Mouse (Mus musculus) hindbrain, postnatal 0 days (tissue): ENCODE data around the gene Tjap1. TPM values are rescaled to one million over a fixed set of nuclear protein-coding genes. Genes with fewer than 3 reads are reported as not detected.
A peak's percentile ranks its signal among the peaks of the same experiment; 100 is the strongest.

Experiments
- ATAC-seq: fragments of 200-750 bp; cut with Nextera tagmentation; 2 replicates; pipeline ENCODE4 v1.8.0; 2017; ENCODE audit warnings: mild to moderate bottlenecking, moderate TSS enrichment, moderate library complexity
- DNase-seq: peaks from one replicate; pipeline ENCODE4 v3.0.0-alpha.2; 2015; ENCODE audit warnings: low spot score
- H3K27ac ChIP-seq: fragments of 300-500 bp; sonication (generic); 2 replicates; pipeline ENCODE4 v1.5.1; 2014; ENCODE audit warnings: mild to moderate bottlenecking
- H3K27me3 ChIP-seq: fragments of 300-500 bp; sonication (generic); 2 replicates; pipeline ENCODE4 v1.6.1; 2014; ENCODE audit warnings: low read length, mixed read lengths; ENCODE audit not compliant: insufficient read depth
- H3K36me3 ChIP-seq: fragments of 300-500 bp; sonication (generic); 2 replicates; pipeline ENCODE4 v1.6.1; 2014; ENCODE audit warnings: low read length, mixed read lengths; ENCODE audit not compliant: insufficient read depth
- H3K4me1 ChIP-seq: fragments of 300-500 bp; sonication (generic); 2 replicates; pipeline ENCODE4 v1.6.1; 2014; ENCODE audit warnings: antibody characterized with exemption, low read length, mixed read lengths; ENCODE audit not compliant: insufficient read depth
- H3K4me2 ChIP-seq: fragments of 300-500 bp; sonication (generic); 2 replicates; pipeline ENCODE4 v1.6.1; 2014; ENCODE audit warnings: low read depth, mild to moderate bottlenecking, low read length, moderate library complexity, mixed read lengths
- H3K4me3 ChIP-seq: fragments of 300-500 bp; sonication (generic); 2 replicates; pipeline ENCODE4 v1.5.1; 2014; ENCODE audit warnings: low read length
- H3K9ac ChIP-seq: fragments of 300-500 bp; sonication (generic); replicated peaks from 2 replicates; pipeline ENCODE4 v1.6.1; 2014; ENCODE audit warnings: mild to moderate bottlenecking, low read length, moderate library complexity, mixed read lengths
- H3K9me3 ChIP-seq: fragments of 300-500 bp; sonication (generic); 2 replicates; pipeline ENCODE4 v1.6.1; 2016; ENCODE audit warnings: low read length, mixed read lengths
- CTCF ChIP-seq: IDR thresholded peaks from 2 replicates; pipeline ENCODE4 v1.5.1; 2016; ENCODE audit warnings: antibody characterized with exemption, control low read depth, low read depth
- WGBS: fragments of 180-500 bp; shearing (Covaris S2); extraction: QIAGEN DNeasy Blood & Tissue Kit; methylation state at CpG from one replicate; pipeline ENCODE4 v1.1.7; 2014; 5-methylcytosine and 5-hydroxymethylcytosine counted together
- polyA plus RNA-seq: library from polyadenylated mRNA; unstranded; fragments of >200 nt; fragmentation: Nextera tagmentation; extraction: Ambion mirVana; gene quantifications from 2 replicates; pipeline ENCODE4 v1.2.1, GENCODE M21; 2015
- total RNA-seq: library from RNA; depleted of rRNA; stranded (reverse); fragments of >200 nt; gene quantifications from 2 replicates; pipeline ENCODE4 v1.2.3, GENCODE M21; 2014

The Tjap1 gene
- total and polyA plus RNA-seq, 2 experiments from 2014 or later: 19.9 to 43.3 TPM

DNA sequence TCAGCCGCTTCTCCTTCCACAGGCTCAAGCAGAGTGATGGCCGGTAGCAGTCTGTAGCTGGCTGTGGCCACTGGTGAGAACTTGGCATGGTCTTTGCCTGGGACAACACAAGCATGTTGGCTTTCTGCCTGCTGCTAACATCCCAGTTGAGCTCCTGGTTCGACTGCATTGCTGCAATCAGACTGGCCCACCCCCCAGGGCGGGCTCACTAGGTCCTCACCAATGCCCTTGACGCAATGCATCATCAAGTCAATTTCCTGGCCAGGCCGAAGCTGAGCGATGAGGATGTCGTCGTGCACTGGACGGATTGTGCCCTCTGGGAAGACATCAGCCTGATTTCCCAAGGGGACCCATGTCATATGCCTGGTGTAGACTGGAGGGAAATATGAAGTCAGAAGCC is 38.2 kb downstream of the Tjap1 start:
- H3K27me3 ChIP-seq: no peaks in the 10 kb centered on the region
- no peak overlapping the region for H3K4me2 ChIP-seq
- 51% methylated on average over 10 of the region's 10 CpGs for WGBS
- no peak overlapping the region for H3K27ac ChIP-seq
- H3K4me1 ChIP-seq: peaks cover 14% of the 10 kb centered on the region
- no peak overlapping the region for H3K9ac ChIP-seq
- H3K4me3 ChIP-seq: no peak overlapping the region
- ATAC-seq: no peak
- H3K36me3 ChIP-seq: peaks cover 62% of the 10 kb centered on the region
- no peak for TF ChIP-seq CTCF
- DNase-seq: peak; percentile 39
- no peaks in the 10 kb centered on the region for H3K9me3 ChIP-seq

DNA sequence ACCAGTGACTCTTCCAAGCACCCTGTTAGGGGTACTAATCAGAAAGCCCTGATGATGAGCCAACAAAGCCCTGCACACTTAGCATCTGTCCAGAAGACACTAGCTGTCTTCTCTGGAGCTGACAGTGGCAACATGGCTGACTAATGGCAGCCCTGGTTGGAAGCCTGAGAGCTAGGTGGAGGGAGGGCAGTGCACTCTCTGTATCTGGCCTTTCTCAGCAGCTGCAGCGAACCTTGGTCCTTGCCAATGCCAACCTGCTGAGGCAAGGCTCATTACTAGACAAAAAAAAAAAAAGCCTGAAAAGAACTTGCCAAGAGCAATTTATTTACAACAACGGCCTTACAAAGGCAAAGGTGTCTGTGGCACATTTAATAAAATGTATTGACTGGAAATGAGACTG is 39.2 kb downstream of the Tjap1 start:
- no peak for ATAC-seq
- H3K4me3 ChIP-seq: no peak overlapping the region
- no peak for DNase-seq
- no peak overlapping the region for H3K4me2 ChIP-seq
- TF ChIP-seq CTCF: no peak
- WGBS: 57% methylated on average over 2 of the region's 2 CpGs
- H3K27me3 ChIP-seq: no peaks in the 10 kb centered on the region
- no peak overlapping the region for H3K27ac ChIP-seq
- H3K36me3 ChIP-seq: peaks cover 67% of the 10 kb centered on the region
- H3K4me1 ChIP-seq: peaks cover 7% of the 10 kb centered on the region
- no peaks in the 10 kb centered on the region for H3K9me3 ChIP-seq
- H3K9ac ChIP-seq: no peak overlapping the region

DNA sequence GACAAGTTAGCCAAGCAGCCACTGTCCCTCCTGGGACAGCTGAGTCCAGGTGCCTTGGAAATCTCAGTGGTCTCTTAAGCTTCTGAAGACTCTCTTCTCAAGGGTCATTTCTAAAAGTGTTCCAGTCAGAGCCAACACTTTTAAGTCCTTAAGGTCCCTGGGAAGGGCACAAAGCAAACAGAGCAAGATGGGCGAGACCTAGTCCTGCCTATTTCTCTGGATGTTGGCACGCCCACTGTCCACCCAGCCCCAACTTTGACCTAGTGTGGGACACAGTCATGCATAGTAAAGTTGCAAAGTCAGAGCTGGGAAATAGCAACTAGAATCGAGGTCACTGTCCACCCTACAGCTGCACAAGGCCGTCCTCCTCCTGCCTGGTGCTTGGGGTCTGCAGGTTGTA is 39.8 kb downstream of the Tjap1 start:
- peaks cover 5% of the 10 kb centered on the region; the same call in 1 of the 2 replicates for H3K4me1 ChIP-seq
- no peak overlapping the region for H3K27ac ChIP-seq
- peaks cover 73% of the 10 kb centered on the region for H3K36me3 ChIP-seq
- no peak overlapping the region for H3K9ac ChIP-seq
- H3K9me3 ChIP-seq: no peaks in the 10 kb centered on the region
- no peak overlapping the region for H3K4me2 ChIP-seq
- H3K27me3 ChIP-seq: no peaks in the 10 kb centered on the region
- no peak for TF ChIP-seq CTCF
- ATAC-seq (no peak), DNase-seq (no peak)
- H3K4me3 ChIP-seq: no peak overlapping the region
- 89% methylated on average over 4 of the region's 4 CpGs for WGBS

DNA sequence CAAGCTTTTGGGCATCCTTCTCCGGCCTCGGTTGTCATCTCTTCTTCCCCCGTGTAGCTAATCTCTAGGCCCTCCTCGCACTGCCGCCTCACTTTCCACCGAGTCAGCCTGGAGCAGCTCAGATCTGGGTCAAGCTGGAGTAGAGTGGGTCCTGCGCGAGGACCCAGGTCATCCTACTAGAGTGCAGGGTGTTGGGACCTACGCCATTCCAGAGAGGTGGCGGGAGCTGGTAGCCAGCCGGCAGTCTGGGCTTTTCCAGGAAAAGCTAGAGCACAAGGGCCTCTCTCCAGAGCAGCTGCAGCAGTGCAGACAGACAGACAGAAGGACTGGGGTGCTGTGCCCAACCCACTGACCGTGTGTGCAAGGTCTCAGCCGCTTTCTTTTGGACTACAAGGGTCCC is 40.6 kb downstream of the Tjap1 start:
- H3K4me1 ChIP-seq: peaks cover 5% of the 10 kb centered on the region; the same call in 1 of the 2 replicates
- no peak overlapping the region for H3K4me3 ChIP-seq
- H3K27me3 ChIP-seq: no peaks in the 10 kb centered on the region
- DNase-seq: no peak
- H3K9me3 ChIP-seq: no peaks in the 10 kb centered on the region
- 91% methylated on average over 13 of the region's 13 CpGs for WGBS
- H3K4me2 ChIP-seq: no peak overlapping the region
- TF ChIP-seq CTCF: no peak
- ATAC-seq: no peak
- no peak overlapping the region for H3K27ac ChIP-seq
- H3K9ac ChIP-seq: no peak overlapping the region
- peaks cover 79% of the 10 kb centered on the region for H3K36me3 ChIP-seq

DNA sequence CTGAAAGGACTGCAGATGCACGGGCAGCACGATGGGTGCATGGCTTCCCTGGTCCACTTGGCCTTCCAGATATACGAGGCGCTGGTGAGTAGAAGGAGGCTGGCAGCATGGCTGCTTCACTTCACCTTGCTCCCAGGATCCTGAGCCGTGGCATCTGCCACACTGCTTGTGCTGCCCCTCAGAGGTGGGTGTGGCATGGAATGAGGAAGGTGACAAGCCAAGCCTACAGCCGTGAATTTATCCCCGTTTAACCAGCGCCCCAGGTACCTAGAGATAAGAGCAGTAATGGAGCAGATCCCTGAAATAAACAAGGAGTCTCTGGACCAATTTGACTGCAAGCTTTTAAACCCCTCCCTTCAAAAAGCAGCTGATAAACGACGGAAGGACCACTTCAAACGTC is 41.4 kb downstream of the Tjap1 start:
- no peak for ATAC-seq
- Histone ChIP-seq H3K4me3 (no peak overlapping the region), H3K4me2 (no peak overlapping the region), H3K27me3 (no peaks in the 10 kb centered on the region), H3K9me3 (no peaks in the 10 kb centered on the region), H3K27ac (no peak overlapping the region), H3K36me3 (peaks cover 87% of the 10 kb centered on the region), H3K4me1 (no peaks in the 10 kb centered on the region), H3K9ac (no peak overlapping the region)
- TF ChIP-seq CTCF: no peak
- WGBS: 83% methylated on average over 11 of the region's 11 CpGs
- no peak for DNase-seq

DNA sequence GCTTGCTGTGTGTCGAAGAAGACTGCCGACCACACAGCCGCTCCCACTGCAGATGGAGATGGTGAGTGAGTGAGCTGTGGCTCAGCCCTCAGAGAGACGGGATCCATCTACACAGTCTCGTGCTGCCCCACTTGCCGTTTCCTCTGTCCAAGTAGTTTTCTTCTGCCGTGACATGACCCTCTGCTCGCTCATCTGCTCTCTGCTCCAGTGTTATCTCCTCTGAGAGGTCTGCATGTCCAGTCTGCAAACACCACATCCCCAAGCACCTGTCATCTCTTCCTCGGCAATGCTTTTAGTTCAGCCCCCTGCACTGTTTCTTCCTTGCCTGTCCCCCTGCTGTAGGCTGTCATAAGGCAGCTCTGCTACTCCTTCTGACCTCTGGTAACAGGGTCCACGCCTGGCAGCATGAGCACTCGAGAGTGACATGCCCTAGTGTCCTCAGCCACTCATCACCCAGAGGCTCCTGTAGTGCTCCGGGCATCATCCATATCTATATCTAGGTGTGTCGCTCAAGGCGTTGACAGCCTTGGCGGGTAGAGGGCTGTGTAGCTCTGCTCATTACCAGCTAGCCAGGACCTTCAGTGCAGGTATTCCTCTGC is 43.2 kb downstream of the Tjap1 start:
- DNase-seq (no peak), ATAC-seq (no peak)
- Histone ChIP-seq H3K4me2 (no peak overlapping the region), H3K36me3 (peaks cover 80% of the 10 kb centered on the region), H3K27me3 (no peaks in the 10 kb centered on the region), H3K27ac (no peak overlapping the region), H3K9me3 (no peaks in the 10 kb centered on the region), H3K4me1 (no peaks in the 10 kb centered on the region), H3K4me3 (no peak overlapping the region), H3K9ac (no peak overlapping the region)
- WGBS: 93% methylated on average over 15 of the region's 15 CpGs
- no peak for TF ChIP-seq CTCF

DNA sequence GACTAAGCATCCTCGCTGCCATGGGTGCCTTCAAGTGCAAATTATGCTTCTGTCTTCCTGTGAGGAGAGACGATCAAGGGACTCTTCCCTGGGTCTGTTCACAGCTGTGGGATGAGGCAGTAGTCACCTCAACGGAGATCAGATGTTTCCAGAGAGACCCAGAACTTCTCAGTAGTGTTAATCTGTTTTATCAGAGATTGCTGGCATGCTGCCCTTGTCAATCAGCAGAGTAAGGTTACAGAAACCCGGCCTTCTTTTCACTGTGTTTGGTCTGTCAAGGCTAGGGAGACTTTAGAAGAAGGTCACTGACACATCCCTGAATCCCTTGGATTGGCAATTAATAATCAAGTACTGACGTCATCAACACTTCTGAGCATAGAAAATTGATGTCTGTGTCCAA is 45.3 kb downstream of the Tjap1 start:
- Histone ChIP-seq H3K27ac (no peak overlapping the region), H3K9me3 (no peaks in the 10 kb centered on the region), H3K4me2 (no peak overlapping the region), H3K27me3 (no peaks in the 10 kb centered on the region), H3K4me3 (no peak overlapping the region), H3K36me3 (peaks cover 76% of the 10 kb centered on the region), H3K4me1 (no peaks in the 10 kb centered on the region), H3K9ac (no peak overlapping the region)
- DNase-seq (no peak), ATAC-seq (no peak)
- 81% methylated on average over 5 of the region's 5 CpGs for WGBS
- TF ChIP-seq CTCF: no peak
